Mouse (Mus musculus) gastrocnemius, adult 2 months (tissue): ENCODE results near the gene Fgfr2. TPM values are rescaled to one million over a fixed set of nuclear protein-coding genes. Genes with fewer than 3 reads are reported as not detected.

Source experiments
- DNase-seq: peaks from one replicate; pipeline ENCODE4 v3.0.0; 2022
- H3K27ac ChIP-seq: fragments of 200-600 bp; 2 replicates; pipeline ENCODE4 v1.8.1; 2022; ENCODE audit warnings: mild to moderate bottlenecking
- H3K4me3 ChIP-seq: fragments of 200-600 bp; 2 replicates; pipeline ENCODE4 v1.8.1; 2022; ENCODE audit warnings: mild to moderate bottlenecking, moderate library complexity
- CTCF ChIP-seq: fragments of 200-600 bp; IDR thresholded peaks from 2 replicates; pipeline ENCODE4 v1.8.1; 2022; ENCODE audit warnings: antibody characterized with exemption, mild to moderate bottlenecking, moderate library complexity
- intact Hi-C: fragments of 180-260 bp; cut with DNase I; formaldehyde crosslinking; loops from one replicate; pipeline ENCODE4 v1.15.1; 2025
- total RNA-seq, 2 experiments: library from RNA; stranded (reverse); gene quantifications; 2 replicates each; pipeline ENCODE4 v1.2.3; 2021

The Fgfr2 gene
- total RNA-seq, 2 experiments from 2014 or later: 0.15 to 0.33 TPM

GRCm38 (mm10) chr7:130558592-130558991 lies 2564.6 kb downstream of the Fgfr2 start:
- Histone ChIP-seq H3K27ac (peak overlapping the region; percentile 97), H3K4me3 (no peak overlapping the region)
- intact Hi-C loops: no loop called here
- TF ChIP-seq CTCF: no peak
- peak; percentile 20 for DNase-seq

GRCm38 (mm10) chr7:130555597-130555996 lies 2567.6 kb downstream of the Fgfr2 start:
- intact Hi-C loops: no loop called here
- Histone ChIP-seq H3K4me3 (peak overlapping the region; percentile 75), H3K27ac (peak overlapping the region; percentile 97)
- no peak for DNase-seq
- no peak for TF ChIP-seq CTCF

- H3K4me3 ChIP-seq: peak overlapping the region; percentile 75
- intact Hi-C loops: loop anchor here (2.0 to 5.0 kb wide), 2 partner anchors 15 to 44 kb away; no protein-coding TSS in a partner anchor
- peak overlapping the region; percentile 97 for H3K27ac ChIP-seq
- no peak for DNase-seq
- TF ChIP-seq CTCF: no peak
Measured at GRCm38 (mm10) chr7:130553321-130553720, 2569.8 kb downstream of the Fgfr2 start.

- Histone ChIP-seq H3K4me3 (peak overlapping the region; percentile 75), H3K27ac (peak overlapping the region; percentile 97)
- intact Hi-C loops: loop anchor here (2.0 to 5.0 kb wide), 2 partner anchors 16 to 45 kb away; no protein-coding TSS in a partner anchor
- peak; percentile 92 for DNase-seq
- no peak for TF ChIP-seq CTCF
Measured at GRCm38 (mm10) chr7:130552780-130553179, 2570.4 kb downstream of the Fgfr2 start.

GRCm38 (mm10) chr7:130547635-130548175 lies 2575.4 kb downstream of the Fgfr2 start:
- DNase-seq: no peak
- H3K27ac ChIP-seq: peak overlapping the region; percentile 99
- intact Hi-C loops: no loop called here
- no peak for TF ChIP-seq CTCF
- H3K4me3 ChIP-seq: peak overlapping the region; percentile 94

- Histone ChIP-seq H3K27ac (peak overlapping the region; percentile 99), H3K4me3 (peak overlapping the region; percentile 94)
- peak; percentile 91 for TF ChIP-seq CTCF
- DNase-seq: peak; percentile 95
- intact Hi-C loops: no loop called here
Measured at GRCm38 (mm10) chr7:130546791-130547484, 2576.2 kb downstream of the Fgfr2 start.

GRCm38 (mm10) chr7:130546421-130546790 lies 2576.7 kb downstream of the Fgfr2 start:
- intact Hi-C loops: no loop called here

GRCm38 (mm10) chr7:130545893-130546292 lies 2577.3 kb downstream of the Fgfr2 start:
- DNase-seq: no peak
- intact Hi-C loops: no loop called here
- TF ChIP-seq CTCF: no peak
- Histone ChIP-seq H3K27ac (peak overlapping the region; percentile 99), H3K4me3 (peak overlapping the region; percentile 94)

More at GRCm38 (mm10) chr7:130546421-130546790, 2576.7 kb downstream of the Fgfr2 start:
- peak overlapping the region; percentile 99 for H3K27ac ChIP-seq
- TF ChIP-seq CTCF: no peak
- peak overlapping the region; percentile 94 for H3K4me3 ChIP-seq
- no peak for DNase-seq

GRCm38 (mm10) chr7:130545401-130545800 lies 2577.7 kb downstream of the Fgfr2 start:
- H3K4me3 ChIP-seq: peak overlapping the region; percentile 94; the same call in 1 of the 2 replicates
- intact Hi-C loops: no loop called here
- H3K27ac ChIP-seq: peak overlapping the region; percentile 99
- no peak for TF ChIP-seq CTCF
- DNase-seq: peak; percentile 2

GRCm38 (mm10) chr7:130543181-130543580 lies 2580.0 kb downstream of the Fgfr2 start:
- intact Hi-C loops: no loop called here
- peak; percentile 1 for DNase-seq
- Histone ChIP-seq H3K4me3 (no peak overlapping the region), H3K27ac (no peak overlapping the region)
- TF ChIP-seq CTCF: no peak

GRCm38 (mm10) chr7:130540176-130540575 lies 2583.0 kb downstream of the Fgfr2 start:
- DNase-seq: peak; percentile 11
- intact Hi-C loops: no loop called here
- no peak for TF ChIP-seq CTCF
- no peak overlapping the region for H3K4me3 ChIP-seq
- H3K27ac ChIP-seq: peak overlapping the region; percentile 2; the same call in 1 of the 2 replicates

GRCm38 (mm10) chr7:130537068-130537467 lies 2586.1 kb downstream of the Fgfr2 start:
- no peak overlapping the region for H3K27ac ChIP-seq
- H3K4me3 ChIP-seq: no peak overlapping the region
- no peak for TF ChIP-seq CTCF
- no peak for DNase-seq
- intact Hi-C loops: loop anchor here (10.0 kb wide), 2 partner anchors 68 to 228 kb away; no protein-coding TSS in a partner anchor

GRCm38 (mm10) chr7:130535174-130535573 lies 2588.0 kb downstream of the Fgfr2 start:
- intact Hi-C loops: loop anchor here (10.0 kb wide), 2 partner anchors 70 to 230 kb away; no protein-coding TSS in a partner anchor
- H3K4me3 ChIP-seq: no peak overlapping the region
- DNase-seq: no peak
- TF ChIP-seq CTCF: peak; percentile 45
- no peak overlapping the region for H3K27ac ChIP-seq
